Mouse (Mus musculus) heart, embryonic 16.5 days (tissue): ENCODE results near the gene Nprl3. TPM values are rescaled to one million over a fixed set of nuclear protein-coding genes. Genes with fewer than 3 reads are reported as not detected.

Experiments
- ATAC-seq: fragments of 200-750 bp; cut with Nextera tagmentation; replicated peaks from 2 replicates; pipeline ENCODE4 v1.8.0; 2017; ENCODE audit warnings: moderate number of reproducible peaks; ENCODE audit not compliant: insufficient read depth, low FRiP score; ENCODE audit errors: extremely low read depth
- H3K27ac ChIP-seq: fragments of 300-500 bp; sonication (generic); 2 replicates; pipeline ENCODE4 v1.5.1; 2014; ENCODE audit warnings: mild to moderate bottlenecking, low read length, control low read depth, moderate library complexity
- H3K27me3 ChIP-seq: fragments of 300-500 bp; sonication (generic); 2 replicates; pipeline ENCODE4 v1.6.1; 2014; ENCODE audit warnings: low read length, mixed read lengths; ENCODE audit not compliant: control insufficient read depth, insufficient read depth
- H3K36me3 ChIP-seq: fragments of 300-500 bp; sonication (generic); 2 replicates; pipeline ENCODE4 v1.6.1; 2014; ENCODE audit not compliant: control insufficient read depth, insufficient read depth
- H3K4me1 ChIP-seq: fragments of 300-500 bp; sonication (generic); 2 replicates; pipeline ENCODE4 v1.6.1; 2014; ENCODE audit warnings: low read length, mixed read lengths; ENCODE audit not compliant: control insufficient read depth, insufficient read depth
- H3K4me2 ChIP-seq: fragments of 300-500 bp; sonication (generic); 2 replicates; pipeline ENCODE4 v1.6.1; 2014; ENCODE audit warnings: low read depth, mild to moderate bottlenecking, control low read depth, low read length
- H3K4me3 ChIP-seq: fragments of 300-500 bp; sonication (generic); 2 replicates; pipeline ENCODE4 v1.5.1; 2014; ENCODE audit warnings: mild to moderate bottlenecking, control low read depth, low read length
- H3K9ac ChIP-seq: fragments of 300-500 bp; sonication (generic); 2 replicates; pipeline ENCODE4 v1.6.1; 2014; ENCODE audit warnings: low read length, control low read depth
- H3K9me3 ChIP-seq: fragments of 300-500 bp; sonication (generic); replicated peaks from 2 replicates; pipeline ENCODE4 v1.6.1; 2016; ENCODE audit warnings: low read length; ENCODE audit not compliant: control insufficient read depth
- WGBS: fragments of 180-500 bp; shearing (Covaris S2); extraction: QIAGEN DNeasy Blood & Tissue Kit; methylation state at CpG from one replicate; pipeline ENCODE4 v1.1.7; 2014; 5-methylcytosine and 5-hydroxymethylcytosine counted together
- polyA plus RNA-seq: library from polyadenylated mRNA; unstranded; fragments of >200 nt; fragmentation: Nextera tagmentation; extraction: Ambion mirVana; gene quantifications from 2 replicates; pipeline ENCODE4 v1.2.1, GENCODE M21; 2015

The Nprl3 gene
- polyA plus RNA-seq, 1 experiment from 2014 or later: 30.4 TPM

DNA sequence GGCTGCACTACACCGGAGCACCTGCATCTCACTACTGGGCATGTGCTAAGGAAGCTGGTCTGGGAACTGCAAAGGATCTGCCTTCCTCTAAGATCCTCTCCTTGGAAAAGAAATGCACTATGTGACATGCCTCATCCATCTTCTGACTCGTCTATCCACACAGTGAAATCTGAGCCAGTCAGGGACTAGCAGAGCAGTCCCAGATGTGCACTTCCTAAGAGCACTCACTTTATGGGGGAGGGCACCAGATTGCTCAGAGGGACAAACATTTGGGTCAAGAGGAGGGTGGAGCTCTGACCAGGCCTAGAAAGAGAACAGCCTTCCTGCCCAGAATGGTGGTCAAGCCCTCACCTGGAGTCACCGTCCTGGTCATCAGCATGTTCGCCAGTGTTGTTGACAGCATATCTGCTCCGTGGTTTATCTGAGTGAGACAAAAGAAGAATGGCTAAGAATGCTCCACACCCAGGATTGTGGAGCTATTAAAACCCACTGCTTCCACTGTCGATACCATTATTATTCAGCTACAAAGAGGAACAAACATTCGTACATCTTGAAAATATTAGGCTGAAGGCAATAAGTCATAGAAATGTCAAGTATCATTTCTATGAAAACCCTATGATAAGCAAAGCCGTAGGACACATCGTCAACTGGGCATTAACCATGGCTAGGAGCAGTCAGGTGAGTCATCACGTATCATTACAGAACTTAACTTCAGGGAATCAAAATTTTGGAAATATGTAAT, 4.7 kb downstream of the Nprl3 start:
- no peak for ATAC-seq
- 67% methylated on average over 10 of the region's 10 CpGs for WGBS
- no peaks in the 10 kb centered on the region for H3K27me3 ChIP-seq
- H3K36me3 ChIP-seq: 0 out of 2 replicates have a peak, but pooled peaks cover 2% of the 10 kb centered on the region
- H3K27ac ChIP-seq: no peak overlapping the region
- H3K4me1 ChIP-seq: peaks cover 2% of the 10 kb centered on the region
- H3K4me3 ChIP-seq: no peak overlapping the region
- H3K9ac ChIP-seq: no peak overlapping the region
- H3K4me2 ChIP-seq: no peak overlapping the region
- H3K9me3 ChIP-seq: no peaks in the 10 kb centered on the region

DNA sequence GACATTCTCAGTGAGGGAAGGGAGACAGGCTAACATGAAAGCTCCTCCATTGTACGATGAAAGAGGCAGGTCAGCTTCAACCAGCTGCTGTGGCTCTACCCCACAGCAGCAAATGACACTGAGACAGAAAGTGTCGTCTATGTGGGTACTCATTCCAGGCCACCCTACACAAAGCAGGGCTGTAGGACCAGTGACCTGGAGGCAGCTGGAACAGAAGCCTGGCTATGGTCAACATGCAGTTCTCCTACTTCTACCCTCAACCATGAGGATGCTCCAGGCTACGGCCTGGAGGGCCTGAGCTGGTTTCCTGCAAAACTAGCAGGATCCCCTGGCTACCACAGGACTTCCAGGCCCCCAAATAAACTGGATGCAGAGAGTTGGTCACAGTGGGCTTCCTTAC, 10.9 kb downstream of the Nprl3 start:
- H3K4me2 ChIP-seq: no peak overlapping the region
- no peaks in the 10 kb centered on the region for H3K4me1 ChIP-seq
- no peaks in the 10 kb centered on the region for H3K27me3 ChIP-seq
- ATAC-seq: no peak
- no peak overlapping the region for H3K9ac ChIP-seq
- H3K4me3 ChIP-seq: no peak overlapping the region
- H3K27ac ChIP-seq: no peak overlapping the region
- H3K36me3 ChIP-seq: peaks cover 5% of the 10 kb centered on the region; the same call in 1 of the 2 replicates
- H3K9me3 ChIP-seq: no peaks in the 10 kb centered on the region
- 85% methylated on average over 3 of the region's 3 CpGs for WGBS

- Histone ChIP-seq H3K4me1 (no peaks in the 10 kb centered on the region), H3K36me3 (peaks cover 5% of the 10 kb centered on the region; the same call in 1 of the 2 replicates), H3K27me3 (no peaks in the 10 kb centered on the region), H3K4me2 (no peak overlapping the region), H3K9me3 (no peaks in the 10 kb centered on the region), H3K9ac (no peak overlapping the region), H3K4me3 (no peak overlapping the region), H3K27ac (no peak overlapping the region)
- 97% methylated on average over 1 of the region's 1 CpGs for WGBS
- no peak for ATAC-seq
Observed at GRCm38 (mm10) chr11:32256146-32256545, 11.4 kb downstream of the Nprl3 start.

DNA sequence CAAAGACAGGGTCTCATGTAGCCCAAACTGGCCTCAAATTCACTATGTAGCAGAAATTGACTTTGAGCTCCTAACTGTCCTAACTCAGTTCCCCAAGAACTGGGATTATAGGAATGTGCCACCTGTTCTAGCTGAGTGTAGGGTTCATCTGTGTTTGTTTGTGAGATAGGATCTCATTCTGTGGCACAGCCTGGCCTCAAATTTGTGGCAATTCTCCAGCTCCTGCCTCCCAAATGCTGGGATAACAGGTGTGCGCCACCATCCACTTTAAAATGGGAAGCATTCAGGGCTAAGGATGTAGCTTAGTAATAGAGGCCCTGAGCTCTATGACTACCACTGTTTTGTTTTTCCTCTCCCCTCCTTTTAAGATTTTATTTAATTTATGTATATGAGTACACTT, 14.4 kb downstream of the Nprl3 start:
- Histone ChIP-seq H3K27me3 (no peaks in the 10 kb centered on the region), H3K9me3 (no peaks in the 10 kb centered on the region), H3K9ac (no peak overlapping the region), H3K4me1 (no peaks in the 10 kb centered on the region), H3K4me3 (no peak overlapping the region), H3K27ac (no peak overlapping the region), H3K36me3 (peaks cover 16% of the 10 kb centered on the region), H3K4me2 (no peak overlapping the region)
- ATAC-seq: no peak
- 96% methylated on average over 1 of the region's 1 CpGs for WGBS

DNA sequence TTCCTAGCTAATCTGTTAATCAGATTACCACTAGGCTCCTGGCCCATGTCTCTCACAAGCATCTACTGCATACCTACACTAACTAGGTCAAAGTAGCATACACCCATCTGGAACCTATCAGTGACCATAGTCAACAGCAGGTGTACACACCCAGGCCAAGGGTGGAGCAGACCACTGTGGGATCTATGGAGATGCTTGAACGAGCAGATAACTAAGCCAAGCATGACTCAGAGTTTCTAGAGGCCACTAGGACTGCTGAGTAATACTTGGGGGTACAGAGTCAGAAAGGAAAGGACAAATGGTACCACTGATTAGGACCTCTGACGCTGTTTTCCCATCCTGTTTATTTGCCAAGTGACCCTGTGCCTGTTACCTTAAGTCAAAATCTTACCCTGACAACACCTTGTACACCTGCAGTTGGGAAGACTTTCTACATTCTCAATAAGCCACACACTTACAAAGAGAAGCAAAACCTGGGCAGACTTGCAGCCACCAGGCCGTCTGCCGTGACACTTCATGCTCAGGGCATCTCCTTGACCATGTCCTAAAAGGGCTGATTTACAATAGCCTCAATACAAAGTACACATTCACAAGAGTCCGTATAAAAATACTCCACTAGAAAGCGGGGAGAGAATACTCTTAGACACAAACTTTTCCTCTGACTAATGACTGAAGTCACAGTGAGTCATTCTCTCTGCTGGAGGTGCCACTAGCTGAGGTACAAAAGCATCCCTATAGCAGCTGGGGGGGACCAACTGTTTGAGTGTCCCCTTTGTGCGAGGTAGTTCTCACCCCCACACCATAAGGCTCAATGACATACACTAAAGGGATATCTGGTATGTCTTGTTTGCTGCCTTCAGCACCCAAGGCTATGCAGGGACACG, 16.4 kb downstream of the Nprl3 start:
- Histone ChIP-seq H3K4me1 (no peaks in the 10 kb centered on the region), H3K27me3 (no peaks in the 10 kb centered on the region), H3K4me3 (no peak overlapping the region), H3K9ac (no peak overlapping the region), H3K27ac (no peak overlapping the region), H3K9me3 (no peaks in the 10 kb centered on the region), H3K36me3 (peaks cover 23% of the 10 kb centered on the region), H3K4me2 (no peak overlapping the region)
- 86% methylated on average over 8 of the region's 8 CpGs for WGBS
- no peak for ATAC-seq

DNA sequence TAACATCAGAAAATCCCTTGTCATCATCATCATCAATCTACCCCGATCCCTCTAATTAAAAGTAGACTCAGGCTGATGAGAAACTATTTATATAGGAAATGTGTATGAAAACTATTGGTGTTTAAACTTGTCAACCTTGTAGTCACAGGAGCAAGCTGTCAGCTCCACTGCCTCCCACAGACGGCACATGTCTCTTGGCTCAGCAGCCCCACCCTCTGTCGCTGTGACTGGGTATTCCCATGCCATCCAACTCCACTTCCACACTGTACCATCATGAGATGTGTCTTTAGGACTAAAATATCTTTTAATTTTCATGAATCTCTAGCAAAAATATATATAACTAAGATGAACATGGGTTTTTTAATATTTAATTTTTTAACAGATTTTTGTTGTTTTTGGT, 19.2 kb downstream of the Nprl3 start:
- no peak overlapping the region for H3K9ac ChIP-seq
- WGBS: 80% methylated on average over 3 of the region's 3 CpGs
- no peak for ATAC-seq
- H3K27ac ChIP-seq: no peak overlapping the region
- H3K4me3 ChIP-seq: no peak overlapping the region
- H3K4me1 ChIP-seq: peaks cover 7% of the 10 kb centered on the region; the same call in 1 of the 2 replicates
- peaks cover 18% of the 10 kb centered on the region for H3K36me3 ChIP-seq
- H3K4me2 ChIP-seq: no peak overlapping the region
- no peaks in the 10 kb centered on the region for H3K27me3 ChIP-seq
- no peaks in the 10 kb centered on the region for H3K9me3 ChIP-seq

GRCm38 (mm10) chr11:32247068-32247467, 20.4 kb downstream of the Nprl3 start:
- peaks cover 18% of the 10 kb centered on the region for H3K36me3 ChIP-seq
- no peak for ATAC-seq
- H3K4me3 ChIP-seq: no peak overlapping the region
- peaks cover 8% of the 10 kb centered on the region; the same call in 1 of the 2 replicates for H3K4me1 ChIP-seq
- H3K9me3 ChIP-seq: no peaks in the 10 kb centered on the region
- no peak overlapping the region for H3K4me2 ChIP-seq
- no peaks in the 10 kb centered on the region for H3K27me3 ChIP-seq
- no peak overlapping the region for H3K27ac ChIP-seq
- H3K9ac ChIP-seq: no peak overlapping the region

DNA sequence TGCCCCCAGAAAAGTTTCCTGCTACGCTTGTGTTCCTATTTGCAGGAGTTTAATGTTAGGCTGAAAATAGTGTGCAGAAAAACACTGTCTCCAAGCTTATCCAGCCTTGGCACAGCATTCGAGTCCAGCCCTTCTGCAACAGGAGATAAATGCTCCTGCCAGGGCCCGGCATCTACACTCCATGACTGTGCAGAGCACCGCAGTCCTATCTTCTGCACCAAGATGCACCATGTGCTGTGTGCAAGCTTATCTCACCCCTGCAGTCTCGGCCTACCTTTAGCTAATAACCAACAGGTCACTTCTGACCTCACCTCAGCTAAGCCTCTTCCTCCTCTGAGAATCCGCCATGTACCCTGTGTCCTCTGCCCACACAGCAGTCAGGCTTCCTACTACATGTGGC, 21.9 kb downstream of the Nprl3 start:
- no peak overlapping the region for H3K27ac ChIP-seq
- H3K4me2 ChIP-seq: no peak overlapping the region
- H3K4me3 ChIP-seq: no peak overlapping the region
- 90% methylated on average over 6 of the region's 6 CpGs for WGBS
- H3K4me1 ChIP-seq: peaks cover 8% of the 10 kb centered on the region; the same call in 1 of the 2 replicates
- H3K36me3 ChIP-seq: peaks cover 18% of the 10 kb centered on the region
- H3K9me3 ChIP-seq: no peaks in the 10 kb centered on the region
- H3K27me3 ChIP-seq: no peaks in the 10 kb centered on the region
- no peak for ATAC-seq
- H3K9ac ChIP-seq: no peak overlapping the region

DNA sequence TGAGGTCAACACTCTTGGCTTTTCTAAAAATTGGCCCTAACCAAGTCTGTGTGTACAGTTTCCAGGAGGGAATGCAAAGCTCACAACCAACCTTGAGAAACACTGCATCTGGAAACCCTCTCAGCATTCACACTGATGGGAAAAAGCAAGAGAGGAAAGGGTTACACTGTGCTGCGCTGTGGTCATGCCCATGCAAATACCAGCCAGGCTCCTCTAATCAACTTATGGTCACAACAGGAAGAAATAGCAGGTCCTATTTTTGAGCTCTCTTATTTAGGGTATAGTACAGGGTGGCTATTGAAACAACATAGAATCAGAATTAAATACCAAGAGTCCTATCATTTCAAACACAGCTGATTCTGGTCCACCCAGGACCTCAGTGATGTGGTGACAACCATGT, 22.9 kb downstream of the Nprl3 start:
- no peaks in the 10 kb centered on the region for H3K9me3 ChIP-seq
- H3K4me3 ChIP-seq: no peak overlapping the region
- ATAC-seq: no peak
- H3K4me2 ChIP-seq: no peak overlapping the region
- H3K4me1 ChIP-seq: peaks cover 8% of the 10 kb centered on the region; the same call in 1 of the 2 replicates
- H3K9ac ChIP-seq: no peak overlapping the region
- 83% methylated on average over 1 of the region's 1 CpGs for WGBS
- H3K27me3 ChIP-seq: no peaks in the 10 kb centered on the region
- H3K36me3 ChIP-seq: peaks cover 15% of the 10 kb centered on the region
- peak overlapping the region; percentile 15; the same call in 1 of the 2 replicates for H3K27ac ChIP-seq
